Mouse (Mus musculus): Measurements from ENCODE around the gene Sult1a1. TPM values are rescaled to one million over a fixed set of nuclear protein-coding genes. Genes with fewer than 3 reads are reported as not detected.

Sult1a1 gene
- polyA plus RNA-seq, 1 experiment = not detected

DNA sequence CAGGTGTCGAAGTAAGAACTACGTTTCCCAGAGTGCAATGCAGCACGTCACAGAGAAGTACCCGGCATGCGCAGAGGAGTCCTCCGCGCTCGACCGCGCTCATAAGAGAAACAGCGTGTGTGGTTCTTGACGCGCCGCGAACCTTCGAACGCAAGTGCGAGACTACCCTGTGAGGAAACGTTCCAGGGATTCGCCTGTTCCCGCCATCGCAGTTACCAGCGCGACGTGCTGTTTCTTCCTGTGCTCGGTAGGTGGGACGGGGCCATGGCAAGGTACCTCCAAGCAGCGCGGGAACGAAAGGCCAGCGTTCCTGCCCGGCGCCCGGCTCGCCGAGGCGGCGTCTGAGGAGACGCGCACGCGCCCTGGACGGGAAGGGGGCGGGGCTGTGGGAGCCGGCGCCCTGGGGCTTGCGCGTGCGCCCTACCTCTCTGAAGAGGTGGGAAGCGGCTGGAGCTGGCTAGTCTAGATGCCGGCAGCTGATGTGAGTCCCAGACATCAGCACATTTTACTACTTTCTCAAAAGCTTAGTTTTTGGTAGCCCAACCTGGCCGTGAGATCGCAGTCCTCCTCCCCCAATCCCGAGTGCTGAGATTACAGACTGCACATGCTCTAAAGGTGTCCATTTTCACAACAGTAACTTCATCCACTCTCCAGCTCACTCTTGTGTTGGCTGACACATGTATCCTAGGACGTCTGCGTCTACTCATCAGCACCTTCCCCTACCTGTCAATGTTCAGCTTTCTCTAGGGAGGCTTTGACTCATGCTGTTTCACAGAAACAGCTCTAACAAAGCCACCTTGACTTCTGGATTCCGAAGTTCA, 26.8 kb downstream of the Sult1a1 start, which contains the start of gene Sgf29:
Sgf29 (plus strand) TSS at position 79 of the 821 bp plus-strand sequence.
- no peak for TF ChIP-seq GATA1 (IDR thresholded peaks at IDR 0.05; ENCODE audit: low read length)

DNA sequence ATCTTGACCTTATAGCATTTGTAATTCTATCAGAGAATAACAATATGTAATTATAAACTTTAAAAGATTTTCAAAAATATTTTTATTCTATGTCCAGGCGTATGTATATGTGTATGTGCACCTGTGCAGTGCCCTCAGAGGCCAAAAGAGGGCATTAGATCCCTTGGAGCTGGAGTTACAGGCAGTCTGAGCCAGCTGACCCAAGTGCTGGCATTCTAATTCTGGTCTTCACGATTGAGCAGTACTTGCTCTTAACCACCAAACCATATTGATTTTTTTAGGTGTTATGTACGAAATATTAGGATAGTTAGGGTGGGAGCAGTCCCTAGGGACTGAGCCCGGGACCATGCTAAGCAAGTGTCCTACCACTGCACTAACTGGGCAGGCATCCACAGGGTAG, 27.7 kb downstream of the Sult1a1 start:
- TF ChIP-seq GATA1 (IDR thresholded peaks at IDR 0.05; ENCODE audit: low read length) = no peak

DNA sequence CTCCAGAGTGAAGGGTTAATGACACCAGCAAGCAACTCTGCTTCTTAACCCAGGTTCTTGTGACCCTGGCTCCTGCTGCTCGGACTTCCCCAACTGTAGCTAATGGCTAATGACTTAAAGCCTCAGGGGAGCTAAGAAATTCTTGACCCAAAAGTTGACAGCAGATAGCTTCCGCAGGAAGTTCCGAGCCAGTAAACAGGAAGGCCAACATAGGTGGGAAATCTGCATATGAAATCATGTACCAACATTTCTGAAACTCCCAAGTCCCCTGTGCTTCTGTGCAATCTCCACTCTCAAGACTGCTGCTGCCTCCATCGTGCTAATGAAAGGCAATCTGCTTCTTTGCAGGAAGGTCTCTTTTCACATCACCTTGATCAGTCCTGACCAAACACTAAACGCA, 30.5 kb downstream of the Sult1a1 start:
- no peak for TF ChIP-seq GATA1 (IDR thresholded peaks at IDR 0.05; ENCODE audit: low read length)

DNA sequence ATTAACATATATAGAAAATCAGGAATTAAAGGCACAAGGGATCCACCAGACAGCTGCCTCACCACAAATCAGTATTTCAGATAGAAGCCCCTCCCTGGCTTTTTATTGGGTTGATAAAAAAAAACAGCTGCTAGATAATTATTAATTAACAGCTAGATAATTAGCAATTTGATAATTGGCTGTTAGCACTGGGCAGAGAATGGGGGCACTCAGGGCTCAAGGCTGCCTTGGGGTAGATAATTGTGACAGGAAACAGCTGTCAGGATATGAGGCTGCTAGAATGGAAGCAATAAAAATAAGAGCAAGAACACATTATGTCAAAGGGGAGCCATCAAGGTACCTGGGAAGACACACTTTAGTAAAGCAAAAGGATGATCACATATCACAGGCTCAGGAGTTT, 31.3 kb downstream of the Sult1a1 start:
- peak; percentile 31 for TF ChIP-seq GATA1 (IDR thresholded peaks at IDR 0.05; ENCODE audit: low read length)

DNA sequence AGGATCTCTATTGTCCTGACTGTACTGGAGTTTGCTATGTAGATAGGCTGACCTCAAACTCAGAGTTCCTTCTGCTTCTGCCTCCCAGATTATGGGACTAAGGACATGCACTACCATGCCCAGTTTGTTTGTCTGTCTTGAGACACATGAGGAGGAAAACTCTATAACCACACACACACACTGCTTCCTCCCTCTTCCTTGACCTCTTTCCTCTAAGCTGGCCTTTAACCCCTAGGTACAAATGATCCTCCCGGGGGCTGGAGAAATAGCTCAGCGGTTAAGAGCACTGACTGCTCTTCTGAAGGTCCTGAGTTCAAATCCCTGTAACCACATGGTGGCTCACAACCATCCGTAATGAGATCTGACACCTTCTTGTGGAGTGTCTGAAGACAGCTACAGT, 31.9 kb downstream of the Sult1a1 start:
- TF ChIP-seq GATA1 (IDR thresholded peaks at IDR 0.05; ENCODE audit: low read length) = no peak

DNA sequence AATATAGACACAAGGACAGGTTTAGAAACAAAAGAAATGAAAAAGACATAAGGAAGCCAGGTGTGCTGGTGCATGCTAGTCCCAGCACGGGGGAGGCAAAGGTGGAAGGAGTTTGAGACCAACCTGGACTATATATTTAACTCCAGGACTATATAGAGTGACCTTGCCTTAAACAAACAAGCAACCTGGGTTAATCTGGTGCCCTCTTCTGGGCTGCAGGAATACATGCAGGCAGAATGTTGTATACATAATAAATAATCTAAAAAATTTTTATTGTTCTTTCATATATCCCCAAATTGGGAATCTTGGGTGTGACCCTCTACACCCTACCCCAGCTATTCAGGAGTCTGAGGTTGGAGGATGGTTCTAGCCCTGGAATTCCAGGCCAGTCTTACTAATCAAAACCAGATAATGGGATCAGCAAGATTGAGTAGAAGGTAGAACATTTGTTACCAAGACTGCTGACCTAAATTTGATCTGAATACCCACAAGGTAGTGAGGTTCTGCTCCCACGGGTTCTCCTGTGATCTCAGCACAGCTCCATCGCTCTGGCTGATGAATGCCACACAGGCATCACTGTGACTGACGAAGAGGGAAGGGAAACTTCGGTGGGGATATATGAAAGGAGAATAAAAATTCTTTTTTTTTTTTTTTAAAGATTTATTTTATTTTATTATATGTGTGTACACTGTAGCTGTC, 33.5 kb downstream of the Sult1a1 start:
- TF ChIP-seq GATA1 (IDR thresholded peaks at IDR 0.05; ENCODE audit: low read length) = no peak

DNA sequence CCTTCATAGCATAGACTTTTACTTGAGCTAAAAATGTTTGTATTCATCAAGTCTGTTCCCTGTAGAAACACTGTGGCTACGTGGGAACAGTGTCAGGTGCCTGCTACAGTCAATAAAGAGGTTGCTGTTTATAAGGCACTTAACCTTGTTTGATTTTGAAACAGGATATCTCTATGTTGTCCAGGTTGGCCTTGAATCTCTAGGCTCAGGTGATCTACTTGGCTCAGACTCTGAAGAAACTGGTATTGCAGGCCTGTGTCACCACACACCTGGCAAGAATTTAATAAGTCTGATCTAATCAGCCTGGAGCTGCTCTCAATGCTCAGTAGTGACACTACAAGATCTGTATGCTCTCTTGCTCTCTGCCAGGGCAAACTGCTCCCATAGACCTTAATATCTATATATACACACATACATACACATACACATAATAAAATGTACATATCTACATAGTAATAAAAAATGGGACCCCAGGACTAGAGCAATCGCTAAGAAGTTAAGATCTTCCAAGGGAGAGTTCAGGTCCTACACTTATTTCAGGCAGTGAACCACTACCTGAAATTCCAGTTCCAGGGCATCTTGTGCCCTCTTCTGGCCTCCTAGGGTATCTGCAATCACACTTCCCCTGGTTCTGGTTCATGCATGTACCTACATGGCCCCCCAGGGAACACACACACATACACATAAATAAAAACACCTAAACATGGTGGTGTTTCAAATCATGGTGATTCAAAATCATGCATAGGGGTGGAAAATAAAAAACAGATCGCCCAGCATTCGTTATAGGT, 39.3 kb downstream of the Sult1a1 start:
- no peak for TF ChIP-seq GATA1 (IDR thresholded peaks at IDR 0.05; ENCODE audit: low read length)

DNA sequence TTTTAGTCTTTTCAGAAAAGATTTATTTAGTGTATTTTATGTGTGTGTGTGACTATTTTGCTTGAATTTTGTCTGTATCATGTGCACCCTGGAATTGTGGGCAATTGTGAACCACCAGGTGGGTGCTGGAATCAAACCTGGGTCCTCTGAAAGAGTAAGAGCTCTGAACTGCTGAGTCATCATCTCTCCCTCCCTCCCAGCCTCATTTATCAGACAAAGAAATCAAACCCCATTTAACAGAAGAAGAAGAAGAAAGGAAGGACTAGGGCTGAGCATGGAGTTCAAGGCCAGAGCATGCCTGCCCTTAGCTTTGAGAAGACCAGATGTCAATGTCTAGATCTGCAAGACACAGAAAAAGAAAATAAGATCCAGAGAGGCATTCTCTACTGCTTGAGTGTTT, 40.9 kb downstream of the Sult1a1 start:
- no peak for TF ChIP-seq GATA1 (IDR thresholded peaks at IDR 0.05; ENCODE audit: low read length)

DNA sequence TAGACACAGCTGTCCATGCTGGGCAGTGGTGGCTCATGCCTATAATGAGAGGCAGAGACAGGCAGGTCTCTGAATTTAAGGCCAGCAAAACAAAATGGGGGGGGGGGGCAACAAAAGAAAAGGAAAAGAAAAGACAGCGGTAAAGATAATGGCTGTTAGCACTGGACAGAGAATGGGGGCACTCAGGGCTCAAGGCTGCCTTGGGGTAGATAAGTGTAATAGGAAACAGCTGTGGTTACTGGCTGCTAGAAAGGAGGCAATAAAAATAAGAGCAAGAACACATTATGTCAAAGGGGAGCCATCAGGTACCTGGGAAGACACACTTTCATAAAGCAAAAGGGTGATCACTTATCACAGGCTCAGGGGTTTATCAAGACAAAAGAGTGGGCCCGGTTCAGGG, 43.8 kb downstream of the Sult1a1 start:
- peak; percentile 40 for TF ChIP-seq GATA1 (IDR thresholded peaks at IDR 0.05; ENCODE audit: low read length)

DNA sequence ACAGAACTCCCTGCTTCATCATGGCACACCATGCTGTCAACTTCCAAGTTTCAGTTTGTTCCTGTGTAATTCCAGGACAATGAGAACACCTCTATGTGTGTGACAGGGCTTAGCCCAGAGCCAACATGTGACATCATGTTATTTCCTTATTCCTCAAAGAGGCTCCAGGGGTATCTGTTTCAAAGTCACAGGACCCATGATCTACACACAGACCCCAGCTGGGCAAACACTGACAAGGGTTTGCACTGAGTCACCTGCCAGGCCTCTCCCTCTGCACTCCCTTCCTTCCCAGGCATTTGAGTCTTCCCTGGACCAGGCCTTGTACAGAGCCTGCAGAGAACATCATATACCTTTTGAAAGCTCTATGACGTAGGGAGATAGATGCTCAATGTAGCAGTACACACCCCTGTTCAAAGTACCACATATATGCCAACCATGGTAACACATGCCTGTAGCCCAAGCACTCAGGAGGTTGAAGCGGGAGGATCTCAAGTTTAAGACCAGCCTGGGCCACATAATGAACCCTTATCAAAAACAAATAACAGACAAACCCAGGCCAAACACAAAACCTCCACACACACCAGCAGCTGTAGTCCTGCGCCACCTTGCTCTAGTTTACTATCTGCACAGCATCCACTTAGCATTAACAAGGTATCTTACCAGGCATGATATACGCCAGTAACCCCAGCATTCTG, 45.3 kb downstream of the Sult1a1 start, which contains the start of gene Nupr1:
Nupr1 (minus strand) TSS at position 38 of the 695 bp plus-strand sequence.
- TF ChIP-seq GATA1 (IDR thresholded peaks at IDR 0.05; ENCODE audit: low read length) = no peak

DNA sequence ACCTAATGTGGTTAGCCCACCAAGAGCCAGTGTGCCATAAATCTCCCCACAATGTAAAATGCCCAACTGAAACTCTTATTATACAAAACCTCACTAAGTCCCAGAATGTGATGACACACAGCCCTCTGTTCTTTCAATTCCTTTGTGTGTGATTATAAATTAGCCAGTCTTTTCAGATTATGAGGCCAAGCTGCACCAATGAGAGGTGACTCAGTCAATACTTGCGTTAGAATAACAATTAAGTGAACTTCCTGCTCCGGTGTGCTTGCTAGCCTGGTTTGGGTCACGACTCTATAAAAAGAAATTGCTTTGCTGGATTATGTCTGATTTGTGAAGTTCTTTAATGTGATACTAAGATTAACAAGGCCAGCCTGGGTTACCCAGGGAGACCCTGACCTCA, 46.3 kb downstream of the Sult1a1 start:
- TF ChIP-seq GATA1 (IDR thresholded peaks at IDR 0.05; ENCODE audit: low read length) = no peak

DNA sequence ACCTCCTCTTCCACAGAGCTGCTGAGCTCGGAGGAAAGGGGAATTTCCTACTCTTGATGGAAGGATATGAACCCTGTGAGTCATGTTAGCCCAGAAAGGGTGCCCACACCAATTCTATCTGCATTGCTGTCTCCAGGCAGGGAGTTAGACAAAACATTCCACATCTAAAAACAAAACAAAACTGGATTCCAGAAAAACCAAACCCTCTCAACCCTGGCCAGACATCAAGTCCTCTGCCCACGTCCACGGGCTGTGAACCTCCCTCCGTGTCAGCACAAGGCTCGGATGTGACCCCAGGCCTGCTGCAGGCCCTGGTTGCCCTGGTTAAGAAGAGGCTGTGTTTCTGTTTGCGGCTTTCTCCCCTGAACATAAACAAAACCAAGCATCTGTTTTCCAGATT, 48.1 kb downstream of the Sult1a1 start:
- TF ChIP-seq GATA1 (IDR thresholded peaks at IDR 0.05; ENCODE audit: low read length) = no peak

DNA sequence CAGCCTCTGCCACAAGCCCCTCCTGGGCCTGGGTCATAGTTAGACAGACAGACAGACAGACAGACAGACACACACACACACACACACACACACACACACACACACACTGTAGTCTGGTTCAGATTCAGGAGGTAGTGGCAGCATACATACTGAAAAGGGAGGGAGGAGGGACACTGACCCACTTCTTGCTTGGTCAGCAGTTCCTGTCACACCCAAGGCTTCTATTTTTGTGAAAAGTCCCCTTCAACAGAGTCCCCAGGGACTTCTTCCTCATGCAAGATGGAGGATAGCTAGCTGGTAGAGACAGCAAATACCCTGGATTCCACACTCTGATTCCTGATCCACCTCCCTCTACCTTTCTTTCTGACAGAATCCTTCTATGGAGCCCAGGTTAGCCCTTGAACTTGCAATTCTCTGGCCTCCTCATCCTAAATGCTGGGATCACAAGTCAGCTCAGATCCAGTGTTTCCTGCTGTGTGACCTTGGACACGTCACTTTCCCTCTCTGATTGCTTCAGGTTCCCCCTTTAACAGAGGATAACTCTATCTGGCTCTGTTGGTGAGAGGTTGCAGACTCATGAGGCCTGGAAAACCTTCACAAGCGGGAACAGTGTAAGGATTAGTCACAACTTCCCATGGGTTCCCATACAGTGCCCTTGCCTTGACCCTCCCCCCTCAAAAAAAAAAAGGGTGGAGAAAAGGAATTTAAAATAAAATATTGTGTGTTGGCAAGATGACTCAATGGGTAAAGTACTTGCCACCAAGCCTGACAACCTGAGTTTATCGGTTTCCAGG, 50.2 kb downstream of the Sult1a1 start:
- no peak for TF ChIP-seq GATA1 (IDR thresholded peaks at IDR 0.05; ENCODE audit: low read length)

DNA sequence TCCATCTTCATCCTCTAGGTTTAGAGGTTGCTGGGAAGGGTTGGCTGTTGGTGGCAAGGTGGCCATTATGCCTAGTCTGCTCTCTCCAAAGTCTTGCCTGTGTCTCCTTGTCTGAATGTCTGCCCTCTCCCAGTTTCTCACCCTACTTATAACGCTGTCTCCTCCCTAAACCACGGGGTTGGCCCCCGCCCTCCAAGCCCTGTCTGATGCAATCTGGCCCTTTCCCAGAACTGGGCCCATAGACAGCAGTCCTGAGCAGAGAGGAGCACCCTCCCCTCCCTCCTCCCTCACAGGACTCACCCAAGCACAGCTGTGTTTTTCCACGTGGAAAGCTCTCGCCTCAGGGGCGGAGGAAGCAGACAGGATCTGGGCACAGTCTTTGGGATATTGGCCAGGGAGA, 50.9 kb downstream of the Sult1a1 start:
- TF ChIP-seq GATA1 (IDR thresholded peaks at IDR 0.05; ENCODE audit: low read length) = no peak

DNA sequence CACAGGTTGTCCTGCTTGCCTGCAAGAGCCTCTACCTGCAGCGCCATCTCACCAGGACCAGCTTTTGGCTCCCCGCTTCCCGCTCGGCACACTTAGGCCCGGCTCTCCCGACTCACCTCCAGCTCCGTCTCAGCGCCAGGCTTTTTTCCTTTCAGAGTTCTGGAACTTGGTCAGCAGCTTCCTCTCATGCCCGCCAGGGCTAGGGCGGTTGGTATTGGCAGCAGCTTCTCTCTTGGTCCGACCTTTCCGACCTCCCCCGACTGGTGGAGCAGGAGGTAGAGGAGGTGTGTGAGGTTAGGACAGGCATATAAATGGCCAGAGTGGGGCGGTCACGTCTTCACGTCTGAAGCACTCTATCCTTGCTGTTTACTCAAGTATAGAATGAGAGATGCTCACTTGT, 51.5 kb downstream of the Sult1a1 start:
- no peak for TF ChIP-seq GATA1 (IDR thresholded peaks at IDR 0.05; ENCODE audit: low read length)

All from G1E-ER4 (cell line).